Mouse (Mus musculus): ENCODE results near the gene Mthfd1. TPM values are rescaled to one million over a fixed set of nuclear protein-coding genes. Genes with fewer than 3 reads are reported as not detected.

The Mthfd1 gene
- total and polyA plus RNA-seq, 3 experiments, result 110 to 133 (median 112) TPM

- TF ChIP-seq NELFE (IDR thresholded peaks at IDR 0.05; ENCODE audit: low read depth, low read length) (no peak), POLR2A (IDR thresholded peaks at IDR 0.05; ENCODE audit: low read depth, low read length) (no peak), ZC3H11A (IDR thresholded peaks at IDR 0.05; ENCODE audit: low read depth, low read length) (no peak), ZKSCAN1 (IDR thresholded peaks at IDR 0.05; ENCODE audit: borderline replicate concordance, low read depth, low read length) (no peak), ELF1 (IDR thresholded peaks at IDR 0.05; ENCODE audit: low read depth, low read length) (no peak), CHD2 (IDR thresholded peaks at IDR 0.05; ENCODE audit: low read length) (peak; percentile 75), GABPA (IDR thresholded peaks at IDR 0.05; ENCODE audit: insufficient replicate concordance, low read depth, low read length) (no peak), JUN (IDR thresholded peaks at IDR 0.05; ENCODE audit: insufficient read depth, low read depth, low read length) (no peak), USF1 (IDR thresholded peaks at IDR 0.05; ENCODE audit: low read depth, low read length) (no peak), SMC3 (IDR thresholded peaks at IDR 0.05; ENCODE audit: low read depth, low read length) (no peak), CTCF (conservative IDR thresholded peaks at IDR 0.05 in 1 of 2, IDR thresholded peaks at IDR 0.05 in 1 of 2; ENCODE audit: low read depth in 2 of 2, low read length in 2 of 2) (no peak), RCOR1 (conservative IDR thresholded peaks at IDR 0.05; ENCODE audit: low read depth, low read length) (no peak), TCF12 (IDR thresholded peaks at IDR 0.05; ENCODE audit: low read depth, low read length) (no peak), MAZ (IDR thresholded peaks at IDR 0.05; ENCODE audit: low read depth, low read length) (0 out of 2 replicates have a peak, but pooled peaks have one; percentile 34)
These were observed 113.7 kb downstream of the Mthfd1 start (continued) for GRCm38 (mm10) chr12:76368790-76369205.

Other genes with a start within 250 kb of the Mthfd1 start
- gene Esr2, start 78.0 kb upstream of the Mthfd1 start, total RNA-seq (2012; rRNA removed), result 0.04 TPM in 2 replicates
- not detected in 2 replicates for gene Esr2, start 78.0 kb upstream of the Mthfd1 start, total RNA-seq (2014; rRNA removed)
- not detected in 2 replicates for gene Esr2, start 78.0 kb upstream of the Mthfd1 start, polyA plus RNA-seq (2012; ENCODE audit: insufficient read length, low read depth)
- gene Tex21, start 8.6 kb upstream of the Mthfd1 start, total RNA-seq (2012; rRNA removed), result 0.25 and 0.42 TPM in 2 replicates
- gene Tex21, start 8.6 kb upstream of the Mthfd1 start, total RNA-seq (2014; rRNA removed), result 0.11 TPM in 1 of 2 replicates, not detected in the other
- 0.15 and 0.29 TPM in 2 replicates for gene Tex21, start 8.6 kb upstream of the Mthfd1 start, polyA plus RNA-seq (2012; ENCODE audit: insufficient read length, low read depth)
- 0.38 and 0.67 TPM in 2 replicates for gene Akap5, start 69.6 kb downstream of the Mthfd1 start, total RNA-seq (2012; rRNA removed)
- gene Akap5, start 69.6 kb downstream of the Mthfd1 start, total RNA-seq (2014; rRNA removed), result 0.27 and 0.32 TPM in 2 replicates
- gene Akap5, start 69.6 kb downstream of the Mthfd1 start, polyA plus RNA-seq (2012; ENCODE audit: insufficient read length, low read depth), result 0.76 and 0.89 TPM in 2 replicates
- gene Zbtb25, start 114.3 kb downstream of the Mthfd1 start, total RNA-seq (2012; rRNA removed), result 7.3 TPM in 2 replicates
- 6.6 and 7.2 TPM in 2 replicates for gene Zbtb25, start 114.3 kb downstream of the Mthfd1 start, total RNA-seq (2014; rRNA removed)
- gene Zbtb25, start 114.3 kb downstream of the Mthfd1 start, polyA plus RNA-seq (2012; ENCODE audit: insufficient read length, low read depth), result 8.5 and 18.7 TPM in 2 replicates
- gene Zbtb1, start 115.0 kb downstream of the Mthfd1 start, total RNA-seq (2012; rRNA removed), result 6.4 and 7.5 TPM in 2 replicates
- gene Zbtb1, start 115.0 kb downstream of the Mthfd1 start, total RNA-seq (2014; rRNA removed), result 22.0 and 24.9 TPM in 2 replicates
- 16.0 and 17.1 TPM in 2 replicates for gene Zbtb1, start 115.0 kb downstream of the Mthfd1 start, polyA plus RNA-seq (2012; ENCODE audit: insufficient read length, low read depth)
- gene Hspa2, start 148.9 kb downstream of the Mthfd1 start, total RNA-seq (2012; rRNA removed), result 4.7 and 5.3 TPM in 2 replicates
- gene Hspa2, start 148.9 kb downstream of the Mthfd1 start, total RNA-seq (2014; rRNA removed), result 3.4 and 3.6 TPM in 2 replicates
- gene Hspa2, start 148.9 kb downstream of the Mthfd1 start, polyA plus RNA-seq (2012; ENCODE audit: insufficient read length, low read depth), result 3.4 and 3.8 TPM in 2 replicates
- gene Ppp1r36, start 162.2 kb downstream of the Mthfd1 start, total RNA-seq (2012; rRNA removed), result not detected in 2 replicates
- not detected in 2 replicates for gene Ppp1r36, start 162.2 kb downstream of the Mthfd1 start, total RNA-seq (2014; rRNA removed)
- gene Ppp1r36, start 162.2 kb downstream of the Mthfd1 start, polyA plus RNA-seq (2012; ENCODE audit: insufficient read length, low read depth), result not detected in 2 replicates

Data from CH12.LX (cell line).